Comparison of ENCODE assay signal across 25 mouse cellular contexts in genomic region chr10:60096302-60096701, GRCm38 (mm10).
"Had no signal": no experiment of that assay in that cellular context is flagged by ENCODE, and none has a peak within 500 bp of the region (broad histone marks: within the 10 kb centered on the region; RNA-seq: fewer than 3 reads in every experiment).

No protein-coding gene starts in this region.

- H3K27me3 ChIP-seq: hindbrain, embryonic 13.5 days; hindbrain, embryonic 15.5 days; intestine, embryonic 15.5 days; limb, embryonic 12.5 days; liver, embryonic 13.5 days; liver, embryonic 15.5 days had no signal

- H3K4me2 ChIP-seq: heart, embryonic 11.5 days; heart, embryonic 13.5 days; heart, embryonic 15.5 days; hindbrain, embryonic 13.5 days; hindbrain, embryonic 15.5 days; intestine, embryonic 15.5 days; limb, embryonic 12.5 days; liver, embryonic 11.5 days; liver, embryonic 13.5 days; liver, embryonic 15.5 days had no signal

- H3K9me3 ChIP-seq: heart, embryonic 13.5 days; heart, embryonic 15.5 days; hindbrain, embryonic 13.5 days; hindbrain, embryonic 15.5 days; intestine, embryonic 15.5 days; limb, embryonic 10.5 days; limb, embryonic 12.5 days; liver, embryonic 13.5 days; liver, embryonic 15.5 days had no signal

- DNase-seq: gastrocnemius, postnatal 14 days; gastrocnemius, postnatal 36 days; heart, adult 11 months; heart, adult 2 months; heart, postnatal 14 days; heart, postnatal 36 days; kidney, adult 9 months; kidney, postnatal 25 days; kidney, postnatal 4 days; liver; liver, embryonic 13.5 days had no signal

- H3K4me1 ChIP-seq: heart, embryonic 15.5 days; hindbrain, embryonic 15.5 days; intestine, embryonic 15.5 days; limb, embryonic 10.5 days; limb, embryonic 12.5 days; liver, embryonic 13.5 days; liver, embryonic 15.5 days had no signal

- H3K4me3 ChIP-seq: heart, adult 2 months; heart, embryonic 13.5 days; heart, embryonic 15.5 days; hindbrain, embryonic 13.5 days; hindbrain, embryonic 15.5 days; intestine, embryonic 15.5 days; layer of hippocampus, adult 2 months; left cerebral cortex, adult 2 months; limb, embryonic 10.5 days; limb, embryonic 12.5 days; liver, embryonic 13.5 days; liver, embryonic 15.5 days had no signal

- ATAC-seq: inflammation-experienced regulatory T-cells, adult 6 months; intestine, embryonic 15.5 days; intestine, postnatal 0 days had no signal

- H3K36me3 ChIP-seq: intestine, embryonic 15.5 days; liver, embryonic 13.5 days; liver, embryonic 15.5 days had no signal

- H3K9ac ChIP-seq: heart, embryonic 13.5 days; heart, embryonic 15.5 days; hindbrain, embryonic 13.5 days; hindbrain, embryonic 15.5 days; intestine, embryonic 15.5 days; limb, embryonic 12.5 days; liver, embryonic 13.5 days; liver, embryonic 15.5 days had no signal

- H3K27ac ChIP-seq: heart, adult 2 months; heart, embryonic 13.5 days; heart, embryonic 15.5 days; hindbrain, embryonic 13.5 days; hindbrain, embryonic 15.5 days; intestine, embryonic 15.5 days; left cerebral cortex, adult 2 months; limb, embryonic 10.5 days; limb, embryonic 12.5 days; liver, embryonic 13.5 days; liver, embryonic 15.5 days had no signal
